Mouse (Mus musculus): ENCODE measurements at regions not wholly inside any gene's neighbourhood (a gene's known extent, or its start where the extent isn't known, plus 50 kb on each side); places are given as distances from the start of the nearest gene placed in this dataset.

DNA sequence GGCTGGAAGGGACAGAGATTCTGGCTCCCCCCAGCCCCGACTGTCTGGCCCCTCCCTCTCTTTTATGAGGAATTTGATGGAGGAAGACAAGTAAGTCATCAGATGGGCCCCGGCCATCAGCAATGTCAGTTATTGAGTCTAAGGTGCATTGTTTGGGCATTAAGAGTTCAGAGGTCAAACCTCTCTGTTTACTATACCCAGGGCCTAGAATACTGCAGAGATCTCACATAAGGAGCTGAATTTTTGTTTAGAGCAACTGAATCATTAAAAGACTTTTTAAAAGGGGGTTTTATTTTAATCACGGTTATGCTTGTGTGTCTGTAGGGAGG, 353.1 kb upstream of the Jarid2 start:
- no peak for DNase-seq (ENCODE audit: low read depth in 2 of 2, low spot score in 2 of 2)

DNA sequence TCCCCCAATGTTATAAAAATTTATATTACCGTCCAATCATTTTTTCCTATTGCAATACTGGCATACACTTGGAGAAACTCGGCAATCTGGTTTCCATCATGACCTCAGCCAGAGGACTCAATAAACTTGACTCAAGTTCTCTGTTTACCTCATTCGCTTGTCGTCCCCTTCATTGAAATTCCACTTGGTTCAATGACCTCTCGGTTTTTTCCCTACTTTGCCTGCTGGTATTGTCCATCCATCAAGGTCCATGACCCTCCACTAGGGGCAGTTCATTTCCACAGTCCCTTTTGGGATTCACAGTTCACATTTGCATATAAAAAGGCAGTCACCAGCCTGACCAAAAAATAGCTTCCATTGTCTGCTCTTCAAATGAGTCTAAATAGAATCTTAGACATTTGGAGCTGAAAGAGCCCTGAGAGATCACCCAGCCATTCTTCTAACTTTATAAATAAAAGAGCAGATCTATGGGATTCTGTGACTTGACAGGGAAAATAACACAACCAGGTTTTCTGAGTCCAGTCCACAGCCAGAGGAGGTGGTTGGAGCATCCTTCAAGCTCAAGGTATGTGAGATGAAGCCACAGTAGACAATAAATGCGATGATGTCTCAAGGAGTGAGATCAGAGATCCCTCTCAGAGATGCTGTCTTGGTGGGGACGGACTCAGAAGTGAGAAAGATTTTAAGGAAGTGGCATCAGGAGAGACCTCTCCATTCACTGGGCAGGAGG, 347.4 kb upstream of the Jarid2 start:
- DNase-seq (ENCODE audit: low read depth in 2 of 2, low spot score in 2 of 2) = no peak

DNA sequence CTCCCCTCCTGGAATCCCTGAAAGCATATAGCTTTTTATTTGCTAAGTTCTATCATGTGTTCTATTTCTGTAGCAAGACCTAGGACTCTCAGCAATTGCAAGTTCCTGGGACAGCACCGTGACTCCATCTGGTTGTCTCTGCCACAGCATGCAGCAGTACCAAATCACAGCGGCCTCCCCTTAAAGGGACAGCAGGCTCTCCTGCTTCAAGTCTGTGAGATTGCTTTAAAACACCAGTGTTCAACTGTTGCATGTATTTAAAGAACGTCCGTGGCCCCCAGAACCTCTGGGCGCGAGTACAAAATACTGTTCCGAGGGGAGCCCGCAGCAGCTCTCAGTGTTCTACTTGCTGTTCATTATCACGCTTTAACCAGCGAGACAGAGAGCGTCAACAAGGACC, 346.0 kb upstream of the Jarid2 start:
- DNase-seq (ENCODE audit: low read depth in 2 of 2, low spot score in 2 of 2) = no peak

DNA sequence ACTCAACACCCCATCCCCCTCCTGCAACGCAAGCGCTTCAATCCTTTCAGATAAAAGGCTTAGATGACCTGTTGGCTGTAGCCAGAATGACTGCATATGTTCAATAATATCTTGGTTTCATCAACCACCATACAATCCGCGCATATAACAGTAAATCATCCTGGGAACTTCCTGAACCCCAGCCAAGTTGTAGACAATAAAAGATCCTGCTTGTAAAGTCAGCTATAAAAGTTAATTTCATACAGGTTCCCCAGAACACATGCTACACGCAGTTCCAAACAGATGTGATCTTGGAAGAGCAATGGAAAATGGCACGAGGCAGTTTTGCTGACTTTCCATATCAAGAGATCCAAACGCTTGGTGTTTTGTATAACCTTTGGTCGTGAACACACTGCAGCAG, 342.5 kb upstream of the Jarid2 start:
- DNase-seq (ENCODE audit: low read depth in 2 of 2, low spot score in 2 of 2) = no peak

DNA sequence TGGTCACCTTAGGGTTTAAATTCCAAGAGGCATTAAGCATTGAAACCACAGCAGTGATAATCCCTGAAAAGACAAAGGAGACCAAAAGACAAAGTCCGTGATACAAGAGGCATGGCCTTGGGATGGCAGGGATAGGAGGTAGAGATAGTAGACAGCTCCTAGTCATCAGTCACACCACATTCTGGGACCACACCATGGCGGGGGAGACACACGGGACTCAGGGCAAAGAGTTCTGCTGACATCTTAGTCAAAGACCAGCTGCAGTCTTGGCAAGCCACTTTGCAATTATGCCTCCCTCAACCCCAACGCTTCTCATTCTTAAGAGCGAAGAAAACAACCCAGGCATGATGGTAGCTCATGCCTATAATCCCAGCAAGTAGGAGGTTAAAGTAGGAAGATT, 339.6 kb upstream of the Jarid2 start:
- no peak for DNase-seq (ENCODE audit: low read depth in 2 of 2, low spot score in 2 of 2)

DNA sequence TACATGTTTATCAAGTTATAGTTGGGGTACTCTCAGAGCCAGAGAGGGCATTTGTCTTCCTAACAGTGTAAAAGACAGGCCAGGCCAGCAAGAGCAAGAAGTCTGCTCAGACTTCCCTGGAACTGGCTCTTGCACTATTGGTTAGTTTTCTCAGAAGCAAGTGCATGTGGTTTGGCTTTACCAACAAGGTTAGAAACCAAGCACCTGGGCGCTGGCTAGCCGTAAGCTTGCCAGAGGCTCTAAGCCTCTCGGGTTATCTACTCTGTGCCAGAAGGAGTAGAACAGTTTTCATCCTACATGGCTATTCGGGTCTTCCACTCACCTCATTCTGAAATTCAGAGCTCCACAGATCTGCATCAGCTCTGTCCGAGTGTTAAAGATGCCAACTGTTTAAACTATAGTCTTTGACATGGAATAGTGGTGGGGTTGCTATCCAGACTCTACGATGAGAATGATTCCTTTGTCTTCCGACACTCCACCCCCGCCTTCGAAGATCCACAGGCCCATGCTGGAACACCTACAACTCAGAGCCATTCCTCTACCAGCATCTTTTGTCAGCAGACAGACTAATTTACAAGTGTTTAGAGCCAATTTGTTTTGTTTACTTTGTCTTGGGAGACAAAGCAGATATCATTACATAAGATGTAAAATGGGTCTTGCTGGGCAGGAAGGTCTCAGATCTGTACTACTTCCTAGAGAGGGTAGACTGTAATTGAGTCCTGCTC, 338.4 kb upstream of the Jarid2 start:
- no peak for DNase-seq (ENCODE audit: low read depth in 2 of 2, low spot score in 2 of 2)

DNA sequence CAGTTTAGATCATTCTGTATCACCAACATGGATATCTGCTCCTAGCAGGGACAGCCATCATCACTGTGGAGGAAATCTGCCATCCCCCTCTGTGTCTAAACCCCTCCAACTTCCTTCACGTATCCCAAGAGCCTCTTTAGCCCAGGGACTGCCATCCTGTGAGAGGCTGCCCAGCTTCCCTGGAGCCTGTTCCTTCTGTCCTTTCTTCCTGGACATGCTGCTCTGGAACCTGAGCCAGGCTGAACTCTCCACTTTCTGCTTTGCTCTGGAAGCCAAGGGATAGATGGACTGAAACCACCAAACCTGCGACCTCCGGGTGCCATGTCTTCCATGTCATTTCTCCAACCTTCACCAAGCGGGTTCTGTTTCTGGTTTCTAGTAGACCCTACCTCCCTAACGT, 335.3 kb upstream of the Jarid2 start:
- DNase-seq (ENCODE audit: low read depth in 2 of 2, low spot score in 2 of 2) = no peak

DNA sequence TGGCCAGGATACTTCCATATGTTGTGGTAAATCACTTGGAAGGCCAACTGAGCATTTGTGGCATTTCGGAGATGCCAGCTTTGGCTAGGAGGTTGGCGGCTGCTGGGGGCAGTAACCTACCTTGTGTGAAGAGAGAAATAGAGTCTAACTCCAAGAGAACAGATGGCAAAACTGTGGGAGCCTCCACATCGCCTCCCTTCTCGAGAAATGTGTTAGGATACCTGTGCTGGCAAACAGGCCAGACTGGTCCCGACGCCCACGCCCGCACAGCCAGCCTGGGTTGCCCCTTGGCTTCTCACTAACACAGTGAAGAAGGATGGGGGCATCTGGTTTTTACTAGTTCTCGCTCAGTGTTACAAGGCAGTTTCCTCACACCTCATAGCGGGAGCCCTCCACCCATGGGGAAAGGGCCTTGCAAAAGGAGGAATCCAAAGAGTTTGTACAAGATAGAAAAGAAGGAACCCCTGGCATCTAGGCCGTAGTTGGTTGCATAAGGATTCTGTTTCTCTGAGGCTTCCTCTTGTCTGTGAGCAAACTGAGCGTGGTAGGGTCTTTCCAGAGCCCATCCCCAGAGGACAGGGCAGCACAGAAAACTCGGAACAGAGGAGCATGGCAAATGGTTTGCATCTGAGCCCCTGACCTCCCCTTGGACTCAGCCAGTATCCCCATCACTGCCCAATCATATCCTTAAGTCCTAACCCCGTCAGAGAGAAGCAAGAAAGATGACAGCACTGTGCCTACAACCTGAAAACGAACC, 330.5 kb upstream of the Jarid2 start:
- DNase-seq (ENCODE audit: low read depth in 2 of 2, low spot score in 2 of 2) = no peak

DNA sequence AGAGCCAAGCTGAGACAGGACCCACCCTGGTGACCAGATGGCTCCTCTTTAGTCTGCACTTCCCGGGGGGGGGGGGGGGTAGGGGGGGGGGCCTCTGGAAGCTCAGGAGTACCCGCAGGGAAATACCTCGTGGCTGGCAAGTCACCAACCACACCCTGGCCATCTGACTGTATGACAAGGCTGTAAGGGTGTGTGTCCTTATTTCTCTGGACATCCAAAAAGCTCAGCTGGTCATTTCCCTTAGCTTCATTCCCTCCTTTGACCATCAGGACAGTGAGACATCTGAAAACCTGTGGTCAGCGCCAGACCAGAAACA, 329.9 kb upstream of the Jarid2 start:
- DNase-seq (ENCODE audit: low read depth in 2 of 2, low spot score in 2 of 2) = no peak

DNA sequence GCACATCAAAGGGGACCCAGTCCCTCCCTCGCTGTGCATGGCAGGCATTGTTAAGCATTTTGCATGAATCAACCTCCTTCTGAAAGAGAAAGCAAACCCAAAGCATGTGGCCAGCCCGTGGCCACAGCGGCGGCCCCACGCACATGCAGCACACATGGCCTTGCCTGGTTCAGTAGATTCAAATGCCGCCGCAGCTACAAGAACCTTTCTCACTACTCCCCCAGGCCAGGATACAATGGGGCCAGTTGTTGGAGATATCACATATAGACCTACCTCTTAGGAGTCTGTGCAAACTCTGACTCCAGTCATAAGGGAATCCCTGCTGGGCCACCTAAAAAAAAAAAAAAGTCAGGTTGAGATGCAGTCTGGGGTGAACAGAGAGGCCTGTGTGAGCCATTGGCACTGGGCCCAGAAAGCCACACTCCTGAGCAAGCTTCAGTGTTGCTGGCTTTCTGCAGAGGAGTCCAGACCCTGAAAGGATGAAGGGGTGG, 329.4 kb upstream of the Jarid2 start:
- DNase-seq (ENCODE audit: low read depth in 2 of 2, low spot score in 2 of 2) = no peak

DNA sequence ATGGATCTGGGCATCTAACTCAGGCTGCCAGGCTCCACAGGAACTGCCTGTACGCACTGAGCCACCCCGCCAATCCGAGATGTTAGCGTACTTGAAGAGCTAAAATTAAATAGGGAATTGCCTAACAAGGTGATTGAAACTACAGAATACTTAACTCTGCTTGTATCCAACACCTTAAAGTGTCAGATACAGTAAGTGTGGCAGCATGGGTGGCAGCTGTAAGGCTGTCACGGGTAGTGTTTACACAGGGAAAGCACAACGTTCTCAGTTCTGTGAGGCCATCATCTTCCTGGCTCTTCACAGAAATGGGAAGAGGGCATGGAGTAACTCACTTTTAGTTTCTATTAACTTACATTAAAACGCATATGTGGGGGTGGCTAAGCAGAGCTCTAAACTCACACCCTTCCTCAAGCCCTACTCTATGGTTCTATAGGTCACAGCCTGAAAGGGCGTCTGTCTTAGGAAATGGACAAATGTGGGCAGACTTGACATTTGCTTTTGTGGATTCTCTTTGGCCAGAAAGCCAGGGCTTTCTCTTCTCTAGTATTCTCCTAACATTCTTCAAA, 325.2 kb upstream of the Jarid2 start:
- no peak for DNase-seq (ENCODE audit: low read depth in 2 of 2, low spot score in 2 of 2)

DNA sequence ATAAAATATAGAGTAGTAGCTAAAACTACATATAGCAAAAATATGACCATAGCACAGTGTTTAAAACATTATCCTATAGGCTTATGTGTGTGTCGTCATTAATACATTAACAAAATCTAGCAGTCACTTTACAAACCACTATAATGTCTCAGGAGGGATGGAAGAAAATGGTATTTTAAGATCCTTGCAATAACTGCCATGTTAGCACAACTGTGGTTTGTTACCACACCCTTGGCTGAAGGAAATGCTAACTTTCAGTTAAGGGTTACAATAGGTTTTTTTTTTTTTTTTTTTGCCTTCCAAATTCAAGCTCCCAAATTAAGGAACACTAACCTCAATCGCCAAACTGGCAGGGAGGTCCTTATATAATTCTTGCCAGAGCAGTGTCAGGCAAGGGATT, 322.0 kb upstream of the Jarid2 start:
- no peak for DNase-seq (ENCODE audit: low read depth in 2 of 2, low spot score in 2 of 2)

DNA sequence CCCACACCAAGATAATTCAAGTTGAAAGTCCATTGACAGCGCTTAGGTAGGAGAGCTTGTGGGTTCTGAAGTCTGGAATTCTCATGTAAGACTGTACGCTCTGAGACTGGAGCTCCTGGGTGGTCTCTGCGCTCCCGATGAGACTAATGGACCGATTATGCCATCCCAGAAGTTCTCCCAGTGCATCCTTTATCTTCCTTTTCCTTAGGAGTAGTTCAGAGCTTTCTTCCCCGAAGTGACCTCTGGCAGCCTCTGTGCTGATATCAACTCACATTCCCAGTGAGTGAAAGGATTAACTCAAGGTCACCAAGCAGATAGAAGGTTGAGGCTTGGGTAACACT, 320.7 kb upstream of the Jarid2 start:
- no peak for DNase-seq (ENCODE audit: low read depth in 2 of 2, low spot score in 2 of 2)

DNA sequence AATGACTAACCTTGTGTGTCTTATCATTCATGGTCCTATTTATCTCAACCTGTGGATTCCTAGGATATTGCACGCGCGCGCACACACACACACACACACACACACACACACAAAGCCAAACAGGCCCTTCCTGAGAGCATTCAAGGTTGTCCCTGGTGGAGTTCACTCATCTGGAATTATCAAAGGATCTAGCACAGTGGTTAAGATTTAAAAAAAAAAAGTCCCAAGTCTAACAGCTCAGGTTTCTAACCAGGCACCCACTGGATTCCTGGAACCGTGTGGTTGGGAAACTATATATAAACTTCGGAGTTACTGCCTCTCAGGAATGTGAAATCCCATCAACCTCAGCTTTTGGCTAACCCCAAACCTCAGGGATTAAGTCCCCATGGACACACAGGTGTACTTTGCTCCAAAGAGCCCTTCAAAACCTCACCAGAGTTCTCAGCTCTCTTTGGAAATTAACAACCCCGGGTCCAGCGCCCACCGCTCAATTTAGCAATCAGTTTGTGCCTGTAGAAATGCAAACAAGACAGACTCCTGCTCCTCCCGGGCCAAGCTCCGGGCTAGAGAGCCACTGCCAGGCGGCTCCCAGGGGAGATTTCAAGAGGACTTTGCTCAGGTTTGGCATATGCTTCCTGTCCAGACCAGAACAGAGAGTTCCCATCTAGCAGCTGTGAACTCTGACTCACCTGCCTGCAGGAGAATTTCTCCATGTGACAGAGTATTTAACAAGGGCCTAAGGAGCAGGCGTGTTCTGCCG, 320.1 kb upstream of the Jarid2 start:
- no peak for DNase-seq (ENCODE audit: low read depth in 2 of 2, low spot score in 2 of 2)

DNA sequence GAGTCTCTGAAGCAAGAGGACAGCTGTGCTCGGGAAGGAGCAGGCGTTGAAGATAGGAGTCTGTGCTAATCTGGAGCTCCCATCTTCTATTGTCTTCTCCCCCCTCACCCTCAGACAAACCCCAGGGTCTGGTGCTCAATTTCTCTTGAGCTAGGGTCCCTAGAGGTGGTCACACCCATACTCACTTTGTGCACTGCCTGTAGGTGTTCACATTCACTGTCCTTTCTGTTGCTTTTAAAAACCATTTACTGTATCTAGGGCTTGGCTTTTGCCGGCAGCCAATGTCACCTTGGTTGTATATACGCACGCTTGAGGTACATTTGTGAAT, 319.6 kb upstream of the Jarid2 start:
- no peak for DNase-seq (ENCODE audit: low read depth in 2 of 2, low spot score in 2 of 2)

DNA sequence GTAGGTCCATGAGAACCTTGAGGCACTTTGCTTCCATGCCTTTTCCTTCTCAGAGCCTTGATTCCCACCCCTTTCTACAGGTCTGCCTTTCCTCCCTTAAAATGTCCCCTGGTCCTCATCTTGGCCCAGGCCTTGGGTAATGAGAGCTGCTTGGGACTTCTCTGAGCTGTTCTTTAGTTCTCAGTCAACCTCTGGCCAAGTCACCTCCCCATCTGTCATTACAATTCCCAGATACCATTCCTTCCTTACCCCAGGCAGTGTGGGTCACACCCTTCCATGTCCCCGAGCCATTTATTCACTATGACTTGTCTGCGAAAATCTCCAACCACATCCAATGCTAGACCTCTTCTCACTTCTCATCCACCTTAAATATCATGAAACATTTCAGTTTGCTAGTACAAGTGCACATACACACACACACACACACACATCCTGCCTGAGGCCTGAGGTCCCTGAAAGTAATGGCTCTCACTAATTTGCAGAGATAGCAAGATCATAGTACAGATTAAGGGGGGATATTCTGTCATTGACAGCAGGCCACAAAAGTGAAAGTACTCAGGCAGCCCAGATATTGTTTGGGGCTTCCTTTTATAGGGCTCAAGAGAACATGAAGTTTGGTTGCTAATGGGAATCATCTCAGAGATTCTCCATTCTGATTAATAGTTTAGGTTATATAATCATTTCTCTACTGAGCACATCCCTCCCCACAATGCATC, 317.3 kb upstream of the Jarid2 start:
- no peak for DNase-seq (ENCODE audit: low read depth in 2 of 2, low spot score in 2 of 2)

DNA sequence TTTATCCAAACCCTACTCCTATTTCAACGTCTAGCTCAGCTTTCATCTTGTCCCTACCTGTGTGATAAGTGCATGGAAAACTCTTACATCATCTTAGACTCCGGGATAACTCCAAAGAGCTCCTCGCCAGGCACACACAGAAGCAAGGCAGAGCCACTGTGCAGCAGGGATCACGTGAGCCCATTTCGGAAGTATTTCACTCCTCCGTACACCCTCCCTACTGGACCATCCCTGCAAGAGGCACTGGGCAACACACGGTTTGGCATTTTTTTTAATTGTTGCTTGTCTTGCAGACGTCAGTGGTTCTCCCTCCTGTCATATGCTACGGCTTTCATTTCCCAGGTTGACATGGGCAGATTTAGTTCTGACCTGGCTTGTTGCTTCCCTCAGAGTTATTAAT, 316.0 kb upstream of the Jarid2 start:
- no peak for DNase-seq (ENCODE audit: low read depth in 2 of 2, low spot score in 2 of 2)

DNA sequence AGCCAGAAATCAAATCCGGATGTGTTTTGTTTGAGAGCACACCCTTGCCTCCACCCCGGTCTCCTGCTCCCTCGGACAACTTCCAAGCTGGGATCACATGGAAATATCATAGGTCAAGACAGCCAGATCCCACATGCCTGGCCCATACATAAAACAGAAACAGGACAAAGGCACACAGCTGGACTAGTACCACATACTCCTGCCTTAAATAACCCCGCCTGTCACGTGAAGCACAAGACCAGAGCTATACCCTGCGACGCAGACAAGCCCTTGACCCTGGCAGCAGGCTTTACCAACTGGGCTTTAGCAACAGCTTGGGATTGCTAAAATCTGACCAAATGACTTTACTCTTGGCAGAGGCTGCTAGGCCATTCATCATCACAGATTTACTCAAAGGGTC, 313.3 kb upstream of the Jarid2 start:
- DNase-seq (ENCODE audit: low read depth in 2 of 2, low spot score in 2 of 2) = no peak

DNA sequence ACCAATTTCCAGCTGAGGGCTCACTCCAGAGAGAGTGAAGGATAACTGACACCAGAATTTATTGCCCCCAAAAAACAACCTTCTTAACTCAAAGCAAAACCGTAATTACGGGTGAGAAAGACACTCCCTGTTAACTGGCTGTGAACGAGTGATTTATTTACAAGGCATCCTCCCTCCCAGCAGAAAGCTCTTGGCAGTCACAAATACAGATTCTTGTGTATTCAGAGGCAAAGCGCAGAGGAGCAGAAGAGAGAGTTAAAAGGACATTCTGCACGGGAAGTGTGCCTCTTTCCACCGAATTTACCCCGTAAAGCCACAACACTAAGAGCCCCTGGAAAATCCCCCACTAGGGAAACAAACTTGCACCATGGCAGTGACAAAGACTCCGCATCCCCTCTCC, 312.3 kb upstream of the Jarid2 start:
- no peak for DNase-seq (ENCODE audit: low read depth in 2 of 2, low spot score in 2 of 2)

DNA sequence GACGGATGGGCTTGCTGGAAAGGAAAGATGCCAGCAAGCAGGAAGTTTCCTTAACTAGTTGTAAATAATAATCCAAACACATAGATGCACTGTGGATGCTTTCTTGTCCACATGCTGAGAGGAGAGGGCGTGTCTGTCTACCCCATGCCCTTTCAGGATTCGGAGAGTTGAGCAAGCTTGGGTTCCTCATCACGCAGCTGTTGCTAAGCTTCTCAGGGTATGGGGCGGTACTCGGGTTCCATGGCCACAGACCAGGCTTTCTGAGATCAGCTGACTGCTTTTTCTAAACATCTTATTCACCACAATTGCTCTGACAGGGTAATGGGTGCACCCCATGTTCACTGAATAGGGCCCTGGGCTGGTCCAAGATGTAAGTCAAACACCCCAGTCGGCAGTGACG, 310.2 kb upstream of the Jarid2 start:
- no peak for DNase-seq (ENCODE audit: low read depth in 2 of 2, low spot score in 2 of 2)
